Mouse (Mus musculus): ENCODE measurements at regions not wholly inside any gene's neighbourhood (a gene's known extent, or its start where the extent isn't known, plus 50 kb on each side); places are given as distances from the start of the nearest gene placed in this dataset.
A peak's percentile ranks its signal among the peaks of the same experiment; 100 is the strongest.
"Not testable (repeated sequence)": the region's sequence is repeated elsewhere in the genome, so short reads cannot be mapped to it uniquely, and the experiment has no call there.

GRCm38 (mm10) chr3:4744003-4744402 lies 1006.6 kb upstream of the Gm8797 start:
- no peak for DNase-seq (ENCODE audit: low spot score in 2 of 2)

GRCm38 (mm10) chr3:4744611-4745010 lies 1006.0 kb upstream of the Gm8797 start:
- DNase-seq (ENCODE audit: low spot score in 2 of 2) = no peak

GRCm38 (mm10) chr3:4756099-4756498 lies 994.5 kb upstream of the Gm8797 start:
- no peak for DNase-seq (ENCODE audit: low spot score in 2 of 2)

- DNase-seq (ENCODE audit: low spot score in 2 of 2) = no peak
These were observed 993.5 kb upstream of the Gm8797 start for GRCm38 (mm10) chr3:4757113-4757512.

GRCm38 (mm10) chr3:4763076-4763475 lies 987.5 kb upstream of the Gm8797 start:
- no peak for DNase-seq (ENCODE audit: low spot score in 2 of 2)

GRCm38 (mm10) chr3:4776632-4777031 lies 974.0 kb upstream of the Gm8797 start:
- no peak for DNase-seq (ENCODE audit: low spot score in 2 of 2)

- DNase-seq (ENCODE audit: low spot score in 2 of 2) = no peak
These were observed 965.4 kb upstream of the Gm8797 start for GRCm38 (mm10) chr3:4785160-4785559.

GRCm38 (mm10) chr3:4793141-4793540 lies 957.5 kb upstream of the Gm8797 start:
- DNase-seq (ENCODE audit: low spot score in 2 of 2) = no peak

- peak in 1 of 2 experiments; percentile 24 for DNase-seq (ENCODE audit: low spot score in 2 of 2)
These were observed 954.3 kb upstream of the Gm8797 start for GRCm38 (mm10) chr3:4796041-4796908.

- DNase-seq (ENCODE audit: low spot score in 2 of 2) = peak; percentile 87 to 92
These were observed 953.6 kb upstream of the Gm8797 start for GRCm38 (mm10) chr3:4796909-4797566.

GRCm38 (mm10) chr3:4797567-4797940 lies 953.1 kb upstream of the Gm8797 start:
- DNase-seq (ENCODE audit: low spot score in 2 of 2) = no peak

- no peak for DNase-seq (ENCODE audit: low spot score in 2 of 2)
These were observed 952.2 kb upstream of the Gm8797 start for GRCm38 (mm10) chr3:4798366-4798765.

- no peak for DNase-seq (ENCODE audit: low spot score in 2 of 2)
These were observed 916.1 kb upstream of the Gm8797 start for GRCm38 (mm10) chr3:4834459-4834858.

GRCm38 (mm10) chr3:4835645-4836044 lies 915.0 kb upstream of the Gm8797 start:
- DNase-seq (ENCODE audit: low spot score in 2 of 2) = no peak

GRCm38 (mm10) chr3:4836888-4837287 lies 913.7 kb upstream of the Gm8797 start:
- DNase-seq (ENCODE audit: low spot score in 2 of 2) = no peak

- DNase-seq (ENCODE audit: low spot score in 2 of 2) = no peak
These were observed 895.5 kb upstream of the Gm8797 start for GRCm38 (mm10) chr3:4854958-4855566.

GRCm38 (mm10) chr3:4856571-4856970 lies 894.0 kb upstream of the Gm8797 start:
- no peak for DNase-seq (ENCODE audit: low spot score in 2 of 2)

- DNase-seq (ENCODE audit: low spot score in 2 of 2) = no peak
These were observed 884.4 kb upstream of the Gm8797 start for GRCm38 (mm10) chr3:4866226-4866625.

GRCm38 (mm10) chr3:4885916-4886315 lies 864.7 kb upstream of the Gm8797 start:
- DNase-seq (ENCODE audit: low spot score in 2 of 2) = no peak

GRCm38 (mm10) chr3:4893108-4893507 lies 857.5 kb upstream of the Gm8797 start:
- no peak for DNase-seq (ENCODE audit: low spot score in 2 of 2)

- DNase-seq (ENCODE audit: low spot score in 2 of 2) = no peak
These were observed 854.8 kb upstream of the Gm8797 start for GRCm38 (mm10) chr3:4895811-4896210.

- DNase-seq (ENCODE audit: low spot score in 2 of 2) = not testable (repeated sequence)
These were observed 843.0 kb upstream of the Gm8797 start for GRCm38 (mm10) chr3:4907556-4907955.

- DNase-seq (ENCODE audit: low spot score in 2 of 2) = not testable (repeated sequence)
These were observed 819.9 kb upstream of the Gm8797 start for GRCm38 (mm10) chr3:4930731-4931130.
